Mouse (Mus musculus): ENCODE results near the gene Ddah2. TPM values are rescaled to one million over a fixed set of nuclear protein-coding genes. Genes with fewer than 3 reads are reported as not detected.

The Ddah2 gene
- total and polyA plus RNA-seq, 3 experiments: 52.4 to 242 (median 180) TPM

DNA sequence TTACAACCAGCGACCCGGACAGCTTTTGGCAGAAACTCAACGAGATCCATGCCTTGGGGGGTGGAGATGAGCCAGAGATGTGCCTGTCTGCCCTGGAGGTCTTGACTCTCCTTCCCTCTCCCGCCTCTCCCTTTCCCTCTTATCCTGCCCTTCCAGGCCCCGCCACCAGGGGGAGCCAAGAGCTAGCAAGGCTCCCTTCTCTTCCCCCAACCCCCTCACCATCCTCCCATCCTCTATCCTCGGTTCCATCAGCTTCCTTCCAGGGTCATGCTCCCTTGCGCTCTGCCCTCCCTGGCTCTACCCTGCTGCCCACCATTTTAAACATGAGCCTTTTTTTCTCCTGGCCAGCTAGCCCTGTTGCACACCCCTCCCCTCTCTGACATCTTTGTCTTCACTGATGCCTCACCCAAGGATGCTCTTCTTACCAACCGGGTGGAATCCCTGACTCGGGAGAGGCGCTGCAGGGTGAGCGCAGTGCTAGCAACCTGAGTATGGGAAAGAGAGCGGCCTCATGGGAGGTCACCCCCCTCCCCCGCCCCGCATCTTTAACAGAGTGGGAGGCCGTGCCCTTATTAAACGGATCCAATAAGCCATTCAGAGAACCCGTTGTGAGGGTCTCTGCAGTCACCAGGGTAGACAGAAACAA lies 37.5 kb upstream of the Ddah2 start:
- TF ChIP-seq POLR2AphosphoS5 (IDR thresholded peaks at IDR 0.05; ENCODE audit: insufficient replicate concordance, low read depth, low read length): no peak
- TF ChIP-seq GATA2 (IDR thresholded peaks at IDR 0.05; ENCODE audit: borderline replicate concordance, low read depth, low read length): no peak
- TF ChIP-seq TAL1 (conservative IDR thresholded peaks at IDR 0.05; ENCODE audit: low read depth, low read length): no peak
- peak; percentile 87 for TF ChIP-seq CTCF (IDR thresholded peaks at IDR 0.05; ENCODE audit: low read depth, low read length)
- TF ChIP-seq GATA1 (IDR thresholded peaks at IDR 0.05; ENCODE audit: borderline replicate concordance, low read length): no peak

DNA sequence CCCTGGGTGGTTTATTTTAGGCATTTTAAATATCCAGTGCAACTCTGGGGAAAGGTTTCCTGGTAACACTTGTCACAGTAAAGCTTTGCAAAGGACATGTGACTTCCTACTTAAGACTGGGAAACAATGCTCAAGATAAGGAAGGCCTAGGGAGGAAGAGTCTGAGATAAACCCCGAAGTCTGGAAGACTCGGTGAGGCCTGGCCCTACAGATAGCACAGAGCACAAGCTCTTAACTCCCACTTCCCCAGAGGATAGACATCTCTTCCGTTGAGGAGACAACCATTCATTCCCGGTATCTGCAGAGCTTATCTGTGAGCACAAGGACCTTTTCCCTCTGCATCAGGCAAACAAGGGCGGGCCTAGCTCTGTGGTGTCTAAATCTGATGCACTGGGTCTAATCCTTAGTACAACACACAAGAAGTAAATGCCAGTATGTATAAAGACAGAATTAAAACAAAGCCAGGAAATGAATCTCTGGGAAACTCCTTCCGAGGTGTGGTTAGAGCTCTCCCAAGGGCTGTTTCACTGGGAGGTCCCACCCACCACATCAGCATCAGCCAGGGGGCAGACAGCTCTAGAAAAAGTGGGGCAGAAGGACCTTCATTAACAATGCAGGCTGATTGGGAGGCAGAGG lies 36.9 kb upstream of the Ddah2 start:
- Histone ChIP-seq H3K4me1 (ENCODE audit: insufficient read depth, low read depth, low read length) (peaks cover 93% of the 10 kb centered on the region), H3K36me3 (replicated peaks) (peaks cover 65% of the 10 kb centered on the region)
- ATAC-seq (ENCODE audit: extremely low read depth, insufficient number of reproducible peaks, low FRiP score, poor library complexity, severe bottlenecking): peak; percentile 85

More for the DNA sequence above, 37.5 kb upstream of the Ddah2 start:
- Histone ChIP-seq H3K4me1 (ENCODE audit: insufficient read depth, low read depth, low read length) (peaks cover 94% of the 10 kb centered on the region), H3K27me3 (ENCODE audit: insufficient read depth, low read length) (no peaks in the 10 kb centered on the region), H3K4me3 (ENCODE audit: low read depth, low read length) (peak overlapping the region; percentile 68; the same call in 1 of the 2 replicates), H3K36me3 (replicated peaks) (peaks cover 68% of the 10 kb centered on the region), H3K9me3 (replicated peaks) (no peaks in the 10 kb centered on the region)
- 0 out of 2 replicates have a peak, but pooled peaks have one; percentile 12 for ATAC-seq (ENCODE audit: extremely low read depth, insufficient number of reproducible peaks, low FRiP score, poor library complexity, severe bottlenecking)
- DNase-seq (ENCODE audit: low spot score): peak; percentile 69

DNA sequence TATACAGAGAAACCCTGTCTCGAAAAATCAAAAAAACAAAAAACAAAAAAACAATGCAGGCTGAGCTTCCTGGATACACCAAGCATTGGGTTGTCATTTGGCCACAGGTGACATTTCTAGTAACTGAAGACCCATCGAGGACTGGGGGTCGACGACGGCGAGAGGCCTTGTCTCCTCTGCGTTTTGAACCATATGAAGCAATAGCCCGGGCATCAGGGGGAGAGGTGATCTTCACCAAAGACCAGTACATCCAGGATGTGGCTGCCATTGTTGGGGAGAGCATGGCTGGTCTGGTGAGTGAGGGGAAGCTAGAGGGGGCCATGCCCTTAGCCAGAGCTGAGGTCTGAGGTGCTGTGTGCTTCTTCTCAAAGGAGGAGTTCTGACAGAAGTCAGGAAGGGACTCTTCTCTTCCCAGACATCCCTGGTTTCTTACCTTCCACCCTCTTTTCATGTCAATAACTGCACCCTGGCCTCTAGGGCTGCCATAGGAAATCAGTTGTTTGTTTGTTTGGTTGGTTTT lies 36.2 kb upstream of the Ddah2 start:
- DNase-seq (ENCODE audit: low spot score) (no peak), ATAC-seq (ENCODE audit: extremely low read depth, insufficient number of reproducible peaks, low FRiP score, poor library complexity, severe bottlenecking) (no peak)
- TF ChIP-seq TAL1 (conservative IDR thresholded peaks at IDR 0.05; ENCODE audit: low read depth, low read length): no peak
- TF ChIP-seq POLR2AphosphoS5 (IDR thresholded peaks at IDR 0.05; ENCODE audit: insufficient replicate concordance, low read depth, low read length): no peak
- no peak for TF ChIP-seq CTCF (IDR thresholded peaks at IDR 0.05; ENCODE audit: low read depth, low read length)
- no peak for TF ChIP-seq GATA2 (IDR thresholded peaks at IDR 0.05; ENCODE audit: borderline replicate concordance, low read depth, low read length)
- no peak for TF ChIP-seq GATA1 (IDR thresholded peaks at IDR 0.05; ENCODE audit: borderline replicate concordance, low read length)
- Histone ChIP-seq H3K4me3 (ENCODE audit: low read depth, low read length) (peak overlapping the region; percentile 48; the same call in 1 of the 2 replicates), H3K9me3 (replicated peaks) (no peaks in the 10 kb centered on the region), H3K36me3 (replicated peaks) (peaks cover 59% of the 10 kb centered on the region), H3K27me3 (ENCODE audit: insufficient read depth, low read length) (no peaks in the 10 kb centered on the region), H3K4me1 (ENCODE audit: insufficient read depth, low read depth, low read length) (peaks cover 93% of the 10 kb centered on the region)

More for the DNA sequence above, 36.9 kb upstream of the Ddah2 start:
- DNase-seq (ENCODE audit: low spot score): peak; percentile 58
- peak overlapping the region; percentile 68; the same call in 1 of the 2 replicates for H3K4me3 ChIP-seq (ENCODE audit: low read depth, low read length)
- TF ChIP-seq TAL1 (conservative IDR thresholded peaks at IDR 0.05; ENCODE audit: low read depth, low read length) (peak; percentile 95), CTCF (IDR thresholded peaks at IDR 0.05; ENCODE audit: low read depth, low read length) (no peak), GATA2 (IDR thresholded peaks at IDR 0.05; ENCODE audit: borderline replicate concordance, low read depth, low read length) (peak; percentile 49; the same call in 1 of the 2 replicates)
- H3K9me3 ChIP-seq (replicated peaks): no peaks in the 10 kb centered on the region
- H3K27me3 ChIP-seq (ENCODE audit: insufficient read depth, low read length): no peaks in the 10 kb centered on the region

DNA sequence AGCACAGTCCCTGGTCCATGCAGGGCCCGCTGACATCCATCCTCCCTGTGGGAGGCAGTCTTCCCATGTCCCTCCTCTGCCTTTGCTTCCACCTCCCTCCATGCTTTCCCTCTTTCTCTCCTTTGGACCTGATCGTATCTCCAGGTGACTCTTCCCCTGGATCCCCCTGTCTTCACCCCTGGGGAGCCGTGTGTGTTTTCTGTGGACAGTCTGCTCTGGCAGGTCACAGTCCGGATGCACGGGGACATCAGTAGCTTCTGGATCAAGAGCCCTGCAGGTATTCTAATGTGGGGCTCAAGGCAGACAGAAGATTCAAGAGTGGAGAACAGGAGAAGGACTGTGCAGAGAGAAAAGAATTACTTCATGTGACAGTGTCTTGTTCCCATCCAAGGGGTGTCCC lies 35.6 kb upstream of the Ddah2 start:
- no peaks in the 10 kb centered on the region for H3K9me3 ChIP-seq (replicated peaks)
- H3K27me3 ChIP-seq (ENCODE audit: insufficient read depth, low read length): no peaks in the 10 kb centered on the region
- TF ChIP-seq GATA1 (IDR thresholded peaks at IDR 0.05; ENCODE audit: borderline replicate concordance, low read length) (no peak), GATA2 (IDR thresholded peaks at IDR 0.05; ENCODE audit: borderline replicate concordance, low read depth, low read length) (no peak), TAL1 (conservative IDR thresholded peaks at IDR 0.05; ENCODE audit: low read depth, low read length) (no peak), POLR2AphosphoS5 (IDR thresholded peaks at IDR 0.05; ENCODE audit: insufficient replicate concordance, low read depth, low read length) (no peak), CTCF (IDR thresholded peaks at IDR 0.05; ENCODE audit: low read depth, low read length) (no peak)
- DNase-seq (ENCODE audit: low spot score) (no peak), ATAC-seq (ENCODE audit: extremely low read depth, insufficient number of reproducible peaks, low FRiP score, poor library complexity, severe bottlenecking) (no peak)
- H3K4me3 ChIP-seq (ENCODE audit: low read depth, low read length): peak overlapping the region; percentile 66; the same call in 1 of the 2 replicates
- H3K36me3 ChIP-seq (replicated peaks): peaks cover 54% of the 10 kb centered on the region
- H3K4me1 ChIP-seq (ENCODE audit: insufficient read depth, low read depth, low read length): peaks cover 93% of the 10 kb centered on the region

DNA sequence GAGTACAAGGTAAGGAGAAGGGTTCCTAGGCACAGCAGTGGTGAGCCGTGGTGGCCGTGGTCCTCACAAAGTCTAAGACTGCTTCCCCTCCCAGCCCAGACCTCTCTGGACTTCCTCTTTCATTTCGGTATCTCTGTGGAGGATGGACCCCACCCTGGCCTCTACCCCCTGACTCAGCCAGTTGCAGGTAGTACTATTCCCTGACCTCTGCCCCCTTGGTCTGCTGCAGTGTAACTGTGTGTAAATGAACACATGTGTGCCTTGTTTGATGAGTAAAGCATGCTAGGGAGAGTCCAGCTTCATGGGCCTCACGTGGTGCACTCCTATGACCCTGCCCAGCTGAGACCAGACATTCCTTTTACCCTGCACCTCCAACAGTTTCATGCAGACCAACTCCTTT lies 35.1 kb upstream of the Ddah2 start:
- peaks cover 51% of the 10 kb centered on the region for H3K36me3 ChIP-seq (replicated peaks)
- peak overlapping the region; percentile 66; the same call in 1 of the 2 replicates for H3K4me3 ChIP-seq (ENCODE audit: low read depth, low read length)
- peaks cover 94% of the 10 kb centered on the region for H3K4me1 ChIP-seq (ENCODE audit: insufficient read depth, low read depth, low read length)
- H3K9me3 ChIP-seq (replicated peaks): no peaks in the 10 kb centered on the region
- no peak for ATAC-seq (ENCODE audit: extremely low read depth, insufficient number of reproducible peaks, low FRiP score, poor library complexity, severe bottlenecking)
- no peak for DNase-seq (ENCODE audit: low spot score)
- H3K27me3 ChIP-seq (ENCODE audit: insufficient read depth, low read length): no peaks in the 10 kb centered on the region
- TF ChIP-seq CTCF (IDR thresholded peaks at IDR 0.05; ENCODE audit: low read depth, low read length): no peak
- no peak for TF ChIP-seq TAL1 (conservative IDR thresholded peaks at IDR 0.05; ENCODE audit: low read depth, low read length)
- TF ChIP-seq GATA2 (IDR thresholded peaks at IDR 0.05; ENCODE audit: borderline replicate concordance, low read depth, low read length): no peak
- TF ChIP-seq POLR2AphosphoS5 (IDR thresholded peaks at IDR 0.05; ENCODE audit: insufficient replicate concordance, low read depth, low read length): no peak
- TF ChIP-seq GATA1 (IDR thresholded peaks at IDR 0.05; ENCODE audit: borderline replicate concordance, low read length): no peak

DNA sequence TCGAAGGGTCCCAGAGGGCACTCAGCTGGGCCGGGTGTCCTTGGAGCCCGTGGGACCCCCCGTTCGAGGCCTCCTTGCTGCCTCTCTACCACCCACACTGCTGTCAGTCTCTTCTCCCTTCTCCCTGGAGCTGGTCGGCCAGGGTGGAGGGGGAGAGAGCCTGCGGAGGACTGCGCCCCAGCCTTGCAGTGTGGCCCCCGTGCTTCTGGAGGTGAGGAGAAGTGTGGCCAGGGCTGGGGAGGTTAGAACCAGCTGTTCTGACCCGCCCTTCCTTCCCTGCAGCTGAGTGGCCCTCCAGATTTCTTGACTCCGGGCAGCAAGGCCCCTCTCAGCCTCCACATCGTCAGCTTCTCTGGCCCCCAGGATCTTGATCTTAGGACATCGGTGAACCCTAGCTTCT lies 34.6 kb upstream of the Ddah2 start:
- Histone ChIP-seq H3K9me3 (replicated peaks) (no peaks in the 10 kb centered on the region), H3K36me3 (replicated peaks) (peaks cover 54% of the 10 kb centered on the region), H3K27me3 (ENCODE audit: insufficient read depth, low read length) (no peaks in the 10 kb centered on the region), H3K4me3 (ENCODE audit: low read depth, low read length) (peak overlapping the region; percentile 66; the same call in 1 of the 2 replicates), H3K4me1 (ENCODE audit: insufficient read depth, low read depth, low read length) (peaks cover 97% of the 10 kb centered on the region)
- TF ChIP-seq POLR2AphosphoS5 (IDR thresholded peaks at IDR 0.05; ENCODE audit: insufficient replicate concordance, low read depth, low read length): no peak
- TF ChIP-seq GATA1 (IDR thresholded peaks at IDR 0.05; ENCODE audit: borderline replicate concordance, low read length): no peak
- TF ChIP-seq GATA2 (IDR thresholded peaks at IDR 0.05; ENCODE audit: borderline replicate concordance, low read depth, low read length): no peak
- TF ChIP-seq TAL1 (conservative IDR thresholded peaks at IDR 0.05; ENCODE audit: low read depth, low read length): no peak
- no peak for TF ChIP-seq CTCF (IDR thresholded peaks at IDR 0.05; ENCODE audit: low read depth, low read length)
- DNase-seq (ENCODE audit: low spot score) (no peak), ATAC-seq (ENCODE audit: extremely low read depth, insufficient number of reproducible peaks, low FRiP score, poor library complexity, severe bottlenecking) (no peak)
